Mouse (Mus musculus) bone marrow, adult 2 months (tissue): ENCODE data around the gene Map2k7.

Source experiments
- CTCF ChIP-seq: fragments of 200-500 bp; IDR thresholded peaks from 2 replicates; pipeline ENCODE4 v1.5.1; 2011; ENCODE audit warnings: low read length, control low read depth; ENCODE audit not compliant: control insufficient read depth, insufficient read depth
- POLR2A ChIP-seq: fragments of 200-500 bp; IDR thresholded peaks from 2 replicates; pipeline ENCODE4 v1.6.1; 2011; ENCODE audit warnings: low read depth, mild to moderate bottlenecking, control low read depth, low read length, borderline replicate concordance; ENCODE audit not compliant: control insufficient read depth

DNA sequence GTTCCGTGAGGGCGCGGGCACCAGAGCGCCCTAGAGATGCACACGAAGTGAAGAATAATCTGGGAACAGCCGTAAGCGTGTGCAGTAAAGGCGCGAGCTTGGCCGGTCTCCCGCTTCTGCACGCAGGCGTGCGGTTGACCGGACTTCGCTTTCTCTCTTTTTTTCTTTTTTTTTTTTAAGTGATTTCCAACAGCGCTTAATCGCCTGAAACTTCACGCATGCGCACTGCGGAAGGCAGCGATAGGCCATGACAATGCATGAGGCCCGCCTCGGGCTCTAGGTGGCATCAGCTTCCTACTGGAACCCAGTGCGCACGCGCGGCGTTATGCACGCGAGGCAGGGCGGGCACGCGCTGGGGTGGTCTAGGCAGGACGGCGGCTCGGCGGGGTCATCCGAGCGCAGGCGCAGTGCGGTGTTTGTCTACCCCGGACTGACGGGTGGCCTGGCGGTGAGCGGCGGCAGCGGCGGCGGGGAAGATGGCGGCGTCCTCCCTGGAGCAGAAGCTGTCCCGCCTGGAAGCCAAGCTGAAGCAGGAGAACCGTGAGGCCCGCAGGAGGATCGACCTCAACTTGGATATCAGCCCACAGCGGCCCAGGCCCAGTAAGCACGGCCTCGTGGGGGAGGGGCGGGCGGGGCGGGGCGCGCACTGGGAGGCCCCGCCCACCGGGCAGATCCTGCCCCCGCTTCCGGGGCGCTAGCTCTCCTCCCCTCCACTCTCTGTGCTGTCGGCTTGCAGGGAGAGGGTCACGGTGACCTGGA is at the start of gene Map2k7, which contains the start of gene Gm49320:
- TF ChIP-seq CTCF (peak; percentile 19; the same call in 1 of the 2 replicates), POLR2A (peak; percentile 72; the same call in 1 of the 2 replicates)
